Mouse (Mus musculus) common myeloid progenitor, adult 5-6 weeks (primary cell): ENCODE measurements at regions not wholly inside any gene's neighbourhood (a gene's known extent, or its start where the extent isn't known, plus 50 kb on each side); places are given as distances from the start of the nearest gene placed in this dataset.
A peak's percentile ranks its signal among the peaks of the same experiment; 100 is the strongest.
"Not testable (repeated sequence)": the region's sequence is repeated elsewhere in the genome, so short reads cannot be mapped to it uniquely, and the experiment has no call there.

Experiments
- ATAC-seq: replicated peaks from 2 replicates; pipeline ENCODE4 v1.8.0; 2016; ENCODE audit warnings: low read depth, mild to moderate bottlenecking, moderate TSS enrichment, inconsistent platforms; ENCODE audit not compliant: poor library complexity, severe bottlenecking

- no peak for ATAC-seq
Observed at GRCm38 (mm10) chr3:152040751-152041150, 125.3 kb downstream of the Gipc2 start.

- ATAC-seq: not testable (repeated sequence)
Observed at GRCm38 (mm10) chr3:152036819-152037218, 129.2 kb downstream of the Gipc2 start.

GRCm38 (mm10) chr3:152035416-152035815 is 130.6 kb downstream of the Gipc2 start:
- ATAC-seq: no peak

GRCm38 (mm10) chr3:152034686-152035085 is 131.3 kb downstream of the Gipc2 start:
- no peak for ATAC-seq

- ATAC-seq: no peak
Observed at GRCm38 (mm10) chr3:152034221-152034620, 131.8 kb downstream of the Gipc2 start.

- no peak for ATAC-seq
Observed at GRCm38 (mm10) chr3:152032663-152033318, 133.2 kb downstream of the Gipc2 start.

- no peak for ATAC-seq
Observed at GRCm38 (mm10) chr3:152028695-152029094, 137.3 kb downstream of the Gipc2 start.

GRCm38 (mm10) chr3:152026034-152026433 is 140.0 kb downstream of the Gipc2 start:
- no peak for ATAC-seq

GRCm38 (mm10) chr3:152025122-152025521 is 140.9 kb downstream of the Gipc2 start:
- ATAC-seq: no peak

- ATAC-seq: no peak
Observed at GRCm38 (mm10) chr3:152006747-152007146, 159.3 kb downstream of the Gipc2 start.

GRCm38 (mm10) chr3:152005366-152006025 is 160.5 kb downstream of the Gipc2 start:
- ATAC-seq: no peak

- no peak for ATAC-seq
Observed at GRCm38 (mm10) chr3:152004411-152004955, 161.5 kb downstream of the Gipc2 start.

- ATAC-seq: no peak
Observed at GRCm38 (mm10) chr3:151997534-151998107, 160.2 kb upstream of the Ptgfr start.

GRCm38 (mm10) chr3:151997111-151997510 is 159.7 kb upstream of the Ptgfr start:
- no peak for ATAC-seq

GRCm38 (mm10) chr3:151988221-151988620 is 150.8 kb upstream of the Ptgfr start:
- ATAC-seq: no peak

GRCm38 (mm10) chr3:151978136-151978535 is 140.7 kb upstream of the Ptgfr start:
- ATAC-seq: no peak

- ATAC-seq: no peak
Observed at GRCm38 (mm10) chr3:151977651-151978050, 140.2 kb upstream of the Ptgfr start.

GRCm38 (mm10) chr3:151949865-151950264 is 112.4 kb upstream of the Ptgfr start:
- no peak for ATAC-seq

- no peak for ATAC-seq
Observed at GRCm38 (mm10) chr3:151948015-151948645, 110.7 kb upstream of the Ptgfr start.

- ATAC-seq: no peak
Observed at GRCm38 (mm10) chr3:151945916-151946315, 108.5 kb upstream of the Ptgfr start.

GRCm38 (mm10) chr3:151943542-151943941 is 106.1 kb upstream of the Ptgfr start:
- ATAC-seq: peak; percentile 52; the same call in 1 of the 2 replicates
